Mouse (Mus musculus) liver, embryonic 12.5 days (tissue): Measurements from ENCODE around the gene Car3. TPM values are rescaled to one million over a fixed set of nuclear protein-coding genes. Genes with fewer than 3 reads are reported as not detected.
"Not testable (repeated sequence)": the region's sequence is repeated elsewhere in the genome, so short reads cannot be mapped to it uniquely, and the experiment has no call there.

Experiments
- ATAC-seq: fragments of 200-750 bp; cut with Nextera tagmentation; 2 replicates; pipeline ENCODE4 v1.8.0; 2017; ENCODE audit warnings: moderate number of reproducible peaks, mild to moderate bottlenecking, moderate library complexity
- H3K27ac ChIP-seq: fragments of 300-500 bp; sonication (generic); 2 replicates; pipeline ENCODE4 v1.5.1; 2016; ENCODE audit warnings: mild to moderate bottlenecking
- H3K27me3 ChIP-seq: fragments of 300-500 bp; sonication (generic); replicated peaks from 2 replicates; pipeline ENCODE4 v1.6.1; 2016; ENCODE audit warnings: mild to moderate bottlenecking, moderate library complexity
- H3K36me3 ChIP-seq: fragments of 300-500 bp; sonication (generic); 2 replicates; pipeline ENCODE4 v1.6.1; 2016; ENCODE audit warnings: mild to moderate bottlenecking, moderate library complexity
- H3K4me1 ChIP-seq: fragments of 300-500 bp; sonication (generic); 2 replicates; pipeline ENCODE4 v1.6.1; 2016
- H3K4me2 ChIP-seq: fragments of 300-500 bp; sonication (generic); 2 replicates; pipeline ENCODE4 v1.6.1; 2016; ENCODE audit warnings: mild to moderate bottlenecking, moderate library complexity
- H3K4me3 ChIP-seq: fragments of 300-500 bp; sonication (generic); 2 replicates; pipeline ENCODE4 v1.5.1; 2016; ENCODE audit warnings: mild to moderate bottlenecking, moderate library complexity
- H3K9ac ChIP-seq: fragments of 300-500 bp; sonication (generic); 2 replicates; pipeline ENCODE4 v1.6.1; 2016; ENCODE audit warnings: mild to moderate bottlenecking, moderate library complexity
- H3K9me3 ChIP-seq: fragments of 300-500 bp; sonication (generic); replicated peaks from 2 replicates; pipeline ENCODE4 v1.6.1; 2016; ENCODE audit warnings: mild to moderate bottlenecking, moderate library complexity
- WGBS: fragments of 180-500 bp; shearing (Covaris S2); methylation state at CpG from one replicate; pipeline ENCODE4 v1.1.7; 2016; ENCODE audit not compliant: insufficient replicate concordance; 5-methylcytosine and 5-hydroxymethylcytosine counted together
- polyA plus RNA-seq: library from polyadenylated mRNA; unstranded; fragments of >200 nt; fragmentation: Nextera tagmentation; extraction: Ambion mirVana; gene quantifications from 2 replicates; pipeline ENCODE4 v1.2.1, GENCODE M21; 2016

Gene Car3
- polyA plus RNA-seq: 8.2 and 8.5 TPM in 2 replicates

GRCm38 (mm10) chr3:14863022-14863711, at the start of gene Car3:
Gene Car3, plus strand, starts transcription at chr3:14863512.
- Histone ChIP-seq H3K4me3 (peak within 1 kb of the TSS; percentile 35), H3K9me3 (no peaks in the 10 kb centered on the region), H3K27ac (no peak within 1 kb of the TSS), H3K36me3 (no peaks in the 10 kb centered on the region), H3K9ac (no peak within 1 kb of the TSS), H3K4me1 (0 out of 2 replicates have a peak, but pooled peaks cover 5% of the 10 kb centered on the region), H3K27me3 (peaks cover 29% of the 10 kb centered on the region), H3K4me2 (peak within 1 kb of the TSS; percentile 56)
- no peak for ATAC-seq
- 6% methylated on average over 18 of the region's 18 CpGs for WGBS

- not testable (repeated sequence) for H3K4me1 ChIP-seq, H3K9ac ChIP-seq, ATAC-seq, H3K4me3 ChIP-seq, H3K27ac ChIP-seq, H3K27me3 ChIP-seq, H3K4me2 ChIP-seq, H3K9me3 ChIP-seq, H3K36me3 ChIP-seq
- 63% methylated on average over 1 of the region's 1 CpGs for WGBS
Observed at GRCm38 (mm10) chr3:14815396-14815795, 47.9 kb upstream of the Car3 start.

GRCm38 (mm10) chr3:14819844-14820504, 43.3 kb upstream of the Car3 start:
- H3K27ac ChIP-seq: no peak overlapping the region
- no peak overlapping the region for H3K4me2 ChIP-seq
- no peak for ATAC-seq
- no peak overlapping the region for H3K9ac ChIP-seq
- H3K9me3 ChIP-seq: no peaks in the 10 kb centered on the region
- H3K4me1 ChIP-seq: no peaks in the 10 kb centered on the region
- H3K4me3 ChIP-seq: no peak overlapping the region
- WGBS: 56% methylated on average over 1 of the region's 1 CpGs
- no peaks in the 10 kb centered on the region for H3K36me3 ChIP-seq
- no peaks in the 10 kb centered on the region for H3K27me3 ChIP-seq

GRCm38 (mm10) chr3:14828896-14829295, 34.4 kb upstream of the Car3 start:
- Histone ChIP-seq H3K4me3 (no peak overlapping the region), H3K9ac (no peak overlapping the region), H3K27me3 (no peaks in the 10 kb centered on the region), H3K9me3 (no peaks in the 10 kb centered on the region), H3K4me1 (no peaks in the 10 kb centered on the region), H3K4me2 (no peak overlapping the region), H3K27ac (no peak overlapping the region), H3K36me3 (no peaks in the 10 kb centered on the region)
- no peak for ATAC-seq

GRCm38 (mm10) chr3:14831219-14831835, 32.0 kb upstream of the Car3 start:
- no peak for ATAC-seq
- Histone ChIP-seq H3K4me3 (no peak overlapping the region), H3K36me3 (no peaks in the 10 kb centered on the region), H3K27ac (no peak overlapping the region), H3K27me3 (no peaks in the 10 kb centered on the region), H3K9ac (no peak overlapping the region), H3K4me1 (no peaks in the 10 kb centered on the region), H3K9me3 (no peaks in the 10 kb centered on the region), H3K4me2 (no peak overlapping the region)
- 58% methylated on average over 5 of the region's 5 CpGs for WGBS

GRCm38 (mm10) chr3:14832766-14833165, 30.5 kb upstream of the Car3 start:
- H3K9ac ChIP-seq: no peak overlapping the region
- no peaks in the 10 kb centered on the region for H3K36me3 ChIP-seq
- no peak overlapping the region for H3K4me3 ChIP-seq
- no peaks in the 10 kb centered on the region for H3K4me1 ChIP-seq
- H3K27ac ChIP-seq: no peak overlapping the region
- H3K27me3 ChIP-seq: no peaks in the 10 kb centered on the region
- no peak overlapping the region for H3K4me2 ChIP-seq
- ATAC-seq: no peak
- H3K9me3 ChIP-seq: no peaks in the 10 kb centered on the region

- Histone ChIP-seq H3K36me3 (no peaks in the 10 kb centered on the region), H3K4me1 (no peaks in the 10 kb centered on the region), H3K27ac (no peak overlapping the region), H3K27me3 (no peaks in the 10 kb centered on the region), H3K4me3 (no peak overlapping the region), H3K4me2 (no peak overlapping the region), H3K9ac (no peak overlapping the region), H3K9me3 (no peaks in the 10 kb centered on the region)
- WGBS: 77% methylated on average over 1 of the region's 1 CpGs
- ATAC-seq: no peak
Observed at GRCm38 (mm10) chr3:14838936-14839335, 24.4 kb upstream of the Car3 start.

GRCm38 (mm10) chr3:14839466-14840118, 23.7 kb upstream of the Car3 start:
- H3K9me3 ChIP-seq: no peaks in the 10 kb centered on the region
- no peak overlapping the region for H3K27ac ChIP-seq
- WGBS: 57% methylated on average over 3 of the region's 3 CpGs
- H3K4me1 ChIP-seq: no peaks in the 10 kb centered on the region
- H3K36me3 ChIP-seq: no peaks in the 10 kb centered on the region
- no peak for ATAC-seq
- no peak overlapping the region for H3K4me2 ChIP-seq
- H3K4me3 ChIP-seq: no peak overlapping the region
- no peak overlapping the region for H3K9ac ChIP-seq
- H3K27me3 ChIP-seq: no peaks in the 10 kb centered on the region

- Histone ChIP-seq H3K27me3 (no peaks in the 10 kb centered on the region), H3K4me3 (no peak overlapping the region), H3K9ac (no peak overlapping the region), H3K27ac (no peak overlapping the region), H3K4me1 (no peaks in the 10 kb centered on the region), H3K36me3 (no peaks in the 10 kb centered on the region), H3K9me3 (no peaks in the 10 kb centered on the region), H3K4me2 (no peak overlapping the region)
- ATAC-seq: no peak
- 65% methylated on average over 2 of the region's 2 CpGs for WGBS
Observed at GRCm38 (mm10) chr3:14848587-14849254, 14.6 kb upstream of the Car3 start.

- ATAC-seq: no peak
Observed at GRCm38 (mm10) chr3:14853966-14854365, 9.3 kb upstream of the Car3 start.

GRCm38 (mm10) chr3:14854446-14854845, 8.9 kb upstream of the Car3 start:
- 63% methylated on average over 1 of the region's 1 CpGs for WGBS

More at GRCm38 (mm10) chr3:14853966-14854365, 9.3 kb upstream of the Car3 start:
- Histone ChIP-seq H3K36me3 (no peaks in the 10 kb centered on the region), H3K4me2 (no peak overlapping the region), H3K27me3 (no peaks in the 10 kb centered on the region), H3K4me3 (no peak overlapping the region), H3K4me1 (no peaks in the 10 kb centered on the region), H3K9ac (no peak overlapping the region), H3K27ac (no peak overlapping the region), H3K9me3 (no peaks in the 10 kb centered on the region)
- WGBS: 69% methylated on average over 5 of the region's 5 CpGs

GRCm38 (mm10) chr3:14857874-14858273, 5.4 kb upstream of the Car3 start:
- no peak for ATAC-seq
- Histone ChIP-seq H3K27ac (no peak overlapping the region), H3K27me3 (peaks cover 13% of the 10 kb centered on the region), H3K4me1 (no peaks in the 10 kb centered on the region), H3K9ac (no peak overlapping the region), H3K4me3 (no peak overlapping the region), H3K4me2 (no peak overlapping the region), H3K9me3 (no peaks in the 10 kb centered on the region), H3K36me3 (no peaks in the 10 kb centered on the region)
- WGBS: 54% methylated on average over 3 of the region's 3 CpGs

More at GRCm38 (mm10) chr3:14854446-14854845, 8.9 kb upstream of the Car3 start:
- no peak for ATAC-seq
- Histone ChIP-seq H3K4me1 (no peaks in the 10 kb centered on the region), H3K4me3 (no peak overlapping the region), H3K4me2 (no peak overlapping the region), H3K27me3 (no peaks in the 10 kb centered on the region), H3K9ac (no peak overlapping the region), H3K36me3 (no peaks in the 10 kb centered on the region), H3K9me3 (no peaks in the 10 kb centered on the region), H3K27ac (no peak overlapping the region)
